Mouse (Mus musculus) stomach, postnatal 0 days (tissue): ENCODE measurements at regions not wholly inside any gene's neighbourhood (a gene's known extent, or its start where the extent isn't known, plus 50 kb on each side); places are given as distances from the start of the nearest gene placed in this dataset.

ENCODE experiments used
- CTCF ChIP-seq: IDR thresholded peaks from 2 replicates; pipeline ENCODE4 v1.5.1; 2016; ENCODE audit warnings: antibody characterized with exemption, low read depth, mild to moderate bottlenecking, moderate library complexity
- EP300 ChIP-seq: optimal IDR thresholded peaks from 2 replicates; pipeline ENCODE3; 2016; ENCODE audit warnings: antibody characterized with exemption

GRCm38 (mm10) chr8:103270035-103270434 is 484.6 kb upstream of the Cdh11 start:
- TF ChIP-seq CTCF, result no peak
- no peak for TF ChIP-seq EP300
